In genomic region chr4:49519476-49519875, GRCm38 (mm10) we compare ENCODE assay signal across 9 mouse cellular contexts. TPM values are rescaled to one million over a fixed set of nuclear protein-coding genes. Genes with fewer than 3 reads are reported as not detected.
DNase-seq lines count a peak whose midpoint lies in the region; ATAC-seq and TF ChIP-seq lines count a peak whose summit lies in the region.
"Had no signal": no experiment of that assay in that cellular context is flagged by ENCODE, and none has a peak within 500 bp of the region (broad histone marks: within the 10 kb centered on the region; RNA-seq: fewer than 3 reads in every experiment).

No protein-coding gene starts in this region.

- peak overlapping the region; percentile 79 for H3K4me2 ChIP-seq in heart, embryonic 13.5 days
- H3K4me2 ChIP-seq in hindbrain, embryonic 16.5 days (ENCODE audit: low read length): peak overlapping the region; percentile 2; the same call in 1 of the 2 replicates
- peak overlapping the region; percentile 67 for H3K4me2 ChIP-seq in midbrain, embryonic 14.5 days (ENCODE audit: low read length)

- H3K27ac ChIP-seq in heart, embryonic 13.5 days (replicated peaks): no peak overlapping the region
- no peak overlapping the region for H3K27ac ChIP-seq in hindbrain, embryonic 16.5 days (ENCODE audit: low read depth, low read length)
- H3K27ac ChIP-seq in midbrain, embryonic 14.5 days (replicated peaks; ENCODE audit: low read depth, low read length): no peak overlapping the region
- H3K27ac ChIP-seq: macrophage had no signal

- no peak for ATAC-seq in heart, embryonic 13.5 days (ENCODE audit: extremely low read depth, insufficient number of reproducible peaks, low FRiP score, low TSS enrichment)
- ATAC-seq in G1E (ENCODE audit: extremely low read depth, insufficient number of reproducible peaks, low FRiP score, poor library complexity, severe bottlenecking): no peak
- ATAC-seq in hindbrain, embryonic 16.5 days: no peak
- no peak for ATAC-seq in midbrain, embryonic 14.5 days (ENCODE audit: low FRiP score, low TSS enrichment)

- no peaks in the 10 kb centered on the region for H3K27me3 ChIP-seq in heart, embryonic 13.5 days (replicated peaks)
- H3K27me3 ChIP-seq in G1E (ENCODE audit: insufficient read depth, low read length): no peaks in the 10 kb centered on the region
- H3K27me3 ChIP-seq in hindbrain, embryonic 16.5 days (replicated peaks; ENCODE audit: control insufficient read depth, insufficient read depth, low read length): no peaks in the 10 kb centered on the region
- H3K27me3 ChIP-seq in midbrain, embryonic 14.5 days (ENCODE audit: control insufficient read depth, insufficient read depth, low read length): no peaks in the 10 kb centered on the region

- H3K4me1 ChIP-seq in heart, embryonic 13.5 days: peaks cover 26% of the 10 kb centered on the region
- peaks cover 30% of the 10 kb centered on the region for H3K4me1 ChIP-seq in G1E (ENCODE audit: insufficient read depth, low read depth, low read length)
- H3K4me1 ChIP-seq in hindbrain, embryonic 16.5 days (ENCODE audit: control insufficient read depth, insufficient read depth, low read depth, low read length): peaks cover 19% of the 10 kb centered on the region
- peaks cover 25% of the 10 kb centered on the region for H3K4me1 ChIP-seq in midbrain, embryonic 14.5 days (ENCODE audit: control insufficient read depth, insufficient read depth, low read length)

- no peak overlapping the region for H3K9ac ChIP-seq in heart, embryonic 13.5 days
- no peak overlapping the region for H3K9ac ChIP-seq in hindbrain, embryonic 16.5 days (ENCODE audit: low read depth, low read length)
- no peak overlapping the region for H3K9ac ChIP-seq in midbrain, embryonic 14.5 days (replicated peaks; ENCODE audit: low read length)

- no peaks in the 10 kb centered on the region for H3K9me3 ChIP-seq in heart, embryonic 13.5 days
- no peaks in the 10 kb centered on the region for H3K9me3 ChIP-seq in G1E (replicated peaks)
- H3K9me3 ChIP-seq in hindbrain, embryonic 16.5 days (ENCODE audit: control insufficient read depth, low read length): no peaks in the 10 kb centered on the region
- H3K9me3 ChIP-seq in midbrain, embryonic 14.5 days (ENCODE audit: control insufficient read depth, low read length): no peaks in the 10 kb centered on the region

- peaks cover 35% of the 10 kb centered on the region for H3K36me3 ChIP-seq in heart, embryonic 13.5 days
- H3K36me3 ChIP-seq in G1E (replicated peaks): peaks cover 41% of the 10 kb centered on the region
- 0 out of 2 replicates have a peak, but pooled peaks cover 9% of the 10 kb centered on the region for H3K36me3 ChIP-seq in hindbrain, embryonic 16.5 days (ENCODE audit: control insufficient read depth, insufficient read depth, low read length)
- peaks cover 9% of the 10 kb centered on the region for H3K36me3 ChIP-seq in midbrain, embryonic 14.5 days (ENCODE audit: control insufficient read depth, insufficient read depth, low read length)

- no peak overlapping the region for H3K4me3 ChIP-seq in heart, embryonic 13.5 days
- peak overlapping the region; percentile 31; the same call in 1 of the 2 replicates for H3K4me3 ChIP-seq in G1E (ENCODE audit: low read depth, low read length)
- H3K4me3 ChIP-seq in hindbrain, embryonic 16.5 days (ENCODE audit: low read length): no peak overlapping the region
- peak overlapping the region; percentile 66; the same call in 1 of the 2 replicates for H3K4me3 ChIP-seq in midbrain, embryonic 14.5 days (replicated peaks; ENCODE audit: low read depth, low read length)

- 76% methylated on average over 5 of the region's 5 CpGs for WGBS in heart, embryonic 13.5 days
- 77% methylated on average over 5 of the region's 5 CpGs for WGBS in hindbrain, embryonic 16.5 days
- 70% methylated on average over 5 of the region's 5 CpGs for WGBS in midbrain, embryonic 14.5 days

- no peak for TF ChIP-seq CTCF in G1E (IDR thresholded peaks at IDR 0.05; ENCODE audit: low read depth, low read length)

- DNase-seq in heart, adult 11 months: no peak
- no peak for DNase-seq in G1E (ENCODE audit: low spot score)
- DNase-seq in midbrain, embryonic 14.5 days: no peak
- DNase-seq in adrenal gland, postnatal 36 days: no peak
- DNase-seq in adrenal gland, postnatal 10 days: no peak
- DNase-seq in urinary bladder, postnatal 4 days (ENCODE audit: low spot score in 2 of 2): no peak

RNA-seq across cellular contexts. Expression of gene Mrpl50, which starts 1.4 kb away (rescaled TPM):
- polyA plus RNA-seq in heart, embryonic 13.5 days (2015; fragmentation: Nextera tagmentation; extraction: Ambion mirVana): 57.7 and 63.0 TPM in 2 replicates
- total RNA-seq in G1E (2014; fragmentation: Nextera tagmentation) (58.4 and 68.4 TPM in 2 replicates), G1E (2017) (45.5 and 47.7 TPM in 2 replicates)
- polyA plus RNA-seq in G1E (2012): 3.3 and 4.3 TPM in 2 replicates
- polyA plus RNA-seq in hindbrain, embryonic 16.5 days (2015; fragmentation: Nextera tagmentation; extraction: Ambion mirVana): 74.3 and 76.5 TPM in 2 replicates
- polyA plus RNA-seq in midbrain, embryonic 14.5 days (2014; fragmentation: Nextera tagmentation; extraction: Ambion mirVana): 78.4 and 90.0 TPM in 2 replicates
- total RNA-seq in adrenal gland, postnatal 36 days (2021): 10 to 100 TPM; 47.3 to 48.7 TPM
- 10 to 100 TPM; 45.5 to 49.5 TPM for total RNA-seq in adrenal gland, postnatal 10 days (2021)

RNA-seq across cellular contexts. Expression of gene Zfp189, which starts 1.5 kb away (rescaled TPM):
- polyA plus RNA-seq in heart, embryonic 13.5 days (2015; fragmentation: Nextera tagmentation; extraction: Ambion mirVana): 5.9 and 6.0 TPM in 2 replicates
- 17.0 and 17.5 TPM in 2 replicates for total RNA-seq in G1E (2014; fragmentation: Nextera tagmentation)
- total RNA-seq in G1E (2017): 6.9 and 8.4 TPM in 2 replicates
- 1.4 and 1.5 TPM in 2 replicates for polyA plus RNA-seq in G1E (2012)
- polyA plus RNA-seq in hindbrain, embryonic 16.5 days (2015; fragmentation: Nextera tagmentation; extraction: Ambion mirVana): 12.2 and 12.4 TPM in 2 replicates
- polyA plus RNA-seq in midbrain, embryonic 14.5 days (2014; fragmentation: Nextera tagmentation; extraction: Ambion mirVana): 12.9 and 16.1 TPM in 2 replicates
- 1 to 10 TPM; 5.9 to 6.5 TPM for total RNA-seq in adrenal gland, postnatal 36 days (2021)
- 1 to 10 TPM; 7.7 to 8.3 TPM for total RNA-seq in adrenal gland, postnatal 10 days (2021)

RNA-seq across cellular contexts. Expression of gene Baat, which starts 13.1 kb away (rescaled TPM):
- polyA plus RNA-seq in heart, embryonic 13.5 days (2015; fragmentation: Nextera tagmentation; extraction: Ambion mirVana): 0.08 TPM in 2 replicates
- total RNA-seq in G1E (2014; fragmentation: Nextera tagmentation) (not detected in 2 replicates), G1E (2017) (0.12 TPM in 1 of 2 replicates, not detected in the other)
- polyA plus RNA-seq in G1E (2012): not detected in 2 replicates
- not detected in 2 replicates for polyA plus RNA-seq in hindbrain, embryonic 16.5 days (2015; fragmentation: Nextera tagmentation; extraction: Ambion mirVana)
- 0.12 and 0.17 TPM in 2 replicates for polyA plus RNA-seq in midbrain, embryonic 14.5 days (2014; fragmentation: Nextera tagmentation; extraction: Ambion mirVana)
- under 1 TPM; 0.13 to 0.26 TPM for total RNA-seq in adrenal gland, postnatal 36 days (2021)
- total RNA-seq in adrenal gland, postnatal 10 days (2021): 1 to 10 TPM; 1.8 to 1.9 TPM
- polyA plus RNA-seq: macrophage had no signal

RNA-seq across cellular contexts. Expression of gene Aldob, which starts 29.9 kb away (rescaled TPM):
- 0.32 and 4.8 TPM in 2 replicates for polyA plus RNA-seq in heart, embryonic 13.5 days (2015; fragmentation: Nextera tagmentation; extraction: Ambion mirVana)
- total RNA-seq in G1E (2014; fragmentation: Nextera tagmentation) (not detected in 2 replicates), G1E (2017) (0.44 TPM in 1 of 2 replicates, not detected in the other)
- polyA plus RNA-seq in G1E (2012): not detected in 2 replicates
- polyA plus RNA-seq in hindbrain, embryonic 16.5 days (2015; fragmentation: Nextera tagmentation; extraction: Ambion mirVana): 0.26 and 0.60 TPM in 2 replicates
- polyA plus RNA-seq in midbrain, embryonic 14.5 days (2014; fragmentation: Nextera tagmentation; extraction: Ambion mirVana): 0.19 TPM in 1 of 2 replicates, not detected in the other
- under 1 TPM in 1 of 2 experiments, not detected in 1; 0.63 TPM for total RNA-seq in adrenal gland, postnatal 36 days (2021)
- total RNA-seq in adrenal gland, postnatal 10 days (2021): 100 to 1,000 TPM; 171 to 692 TPM
- polyA plus RNA-seq: macrophage had no signal

RNA-seq across cellular contexts. Expression of gene Acnat1, which starts 45.8 kb away (rescaled TPM):
- not detected in 2 replicates for polyA plus RNA-seq in heart, embryonic 13.5 days (2015; fragmentation: Nextera tagmentation; extraction: Ambion mirVana)
- total RNA-seq in G1E (2014; fragmentation: Nextera tagmentation) (not detected in 2 replicates), G1E (2017) (0.17 TPM in 1 of 2 replicates, not detected in the other)
- not detected in 2 replicates for polyA plus RNA-seq in G1E (2012)
- polyA plus RNA-seq in hindbrain, embryonic 16.5 days (2015; fragmentation: Nextera tagmentation; extraction: Ambion mirVana): not detected in 2 replicates
- polyA plus RNA-seq in midbrain, embryonic 14.5 days (2014; fragmentation: Nextera tagmentation; extraction: Ambion mirVana): not detected in 2 replicates
- total RNA-seq in adrenal gland, postnatal 36 days (2021): 1 to 10 TPM in 1 of 2 experiments, under 1 TPM in 1; 0.95 to 1.1 TPM
- total RNA-seq in adrenal gland, postnatal 10 days (2021): 10 to 100 TPM in 1 of 2 experiments, 1 to 10 TPM in 1; 9.1 to 12.4 TPM
- polyA plus RNA-seq: macrophage had no signal

Comparison
In these comparisons a context has a peak if more than half of its experiments do, and no peak if none do; other contexts are left out.
1. H3K4me2 ChIP-seq: peak in every context shown above with its lines; median percentile 79 in heart, embryonic 13.5 days; 67 in midbrain, embryonic 14.5 days; 2 in hindbrain, embryonic 16.5 days.
2. H3K4me3 ChIP-seq: peak in G1E (single experiment) and midbrain, embryonic 14.5 days (single experiment); none in heart, embryonic 13.5 days (single experiment) and hindbrain, embryonic 16.5 days (single experiment).
3. RNA of gene Mrpl50, which starts 1.4 kb away (polyA plus RNA-seq): 78.4 to 90.0 TPM in midbrain, embryonic 14.5 days, 74.3 to 76.5 TPM in hindbrain, embryonic 16.5 days and 57.7 to 63.0 TPM in heart, embryonic 13.5 days; 3.3 to 4.3 TPM in G1E; every median in the first group is over 10 times any median in the second.